Mouse (Mus musculus) intestine, postnatal 0 days (tissue): ENCODE results near the gene Ahnak2. TPM values are rescaled to one million over a fixed set of nuclear protein-coding genes. Genes with fewer than 3 reads are reported as not detected.

Experiments
- ATAC-seq: fragments of 200-750 bp; cut with Nextera tagmentation; 2 replicates; pipeline ENCODE4 v1.8.0; 2017; ENCODE audit warnings: mild to moderate bottlenecking, moderate TSS enrichment, moderate library complexity
- H3K27ac ChIP-seq: fragments of 300-500 bp; sonication (generic); 2 replicates; pipeline ENCODE4 v1.5.1; 2014; ENCODE audit warnings: mild to moderate bottlenecking, low read depth, low read length, moderate library complexity
- H3K27me3 ChIP-seq: fragments of 300-500 bp; sonication (generic); replicated peaks from 2 replicates; pipeline ENCODE4 v1.6.1; 2014; ENCODE audit warnings: low read length, mixed read lengths; ENCODE audit not compliant: control insufficient read depth, insufficient read depth
- H3K36me3 ChIP-seq: fragments of 300-500 bp; sonication (generic); 2 replicates; pipeline ENCODE4 v1.6.1; 2014; ENCODE audit warnings: mild to moderate bottlenecking, moderate library complexity; ENCODE audit not compliant: control insufficient read depth, insufficient read depth
- H3K4me1 ChIP-seq: fragments of 300-500 bp; sonication (generic); replicated peaks from 2 replicates; pipeline ENCODE4 v1.6.1; 2014; ENCODE audit warnings: antibody characterized with exemption, low read length, mixed read lengths; ENCODE audit not compliant: control insufficient read depth, insufficient read depth
- H3K4me2 ChIP-seq: fragments of 300-500 bp; sonication (generic); replicated peaks from 2 replicates; pipeline ENCODE4 v1.6.1; 2014; ENCODE audit warnings: low read depth, mild to moderate bottlenecking, moderate library complexity
- H3K4me3 ChIP-seq: fragments of 300-500 bp; sonication (generic); 2 replicates; pipeline ENCODE4 v1.5.1; 2014; ENCODE audit warnings: low read depth, low read length
- H3K9ac ChIP-seq: fragments of 300-500 bp; sonication (generic); 2 replicates; pipeline ENCODE4 v1.6.1; 2014; ENCODE audit warnings: mild to moderate bottlenecking, low read depth, low read length
- H3K9me3 ChIP-seq: fragments of 300-500 bp; sonication (generic); 2 replicates; pipeline ENCODE4 v1.6.1; 2016; ENCODE audit warnings: mixed run types; ENCODE audit not compliant: control insufficient read depth
- CTCF ChIP-seq: sonication (generic); IDR thresholded peaks from 2 replicates; pipeline ENCODE4 v1.5.1; 2016; ENCODE audit warnings: low read depth, mild to moderate bottlenecking, control low read depth, antibody characterized with exemption, moderate library complexity
- WGBS: fragments of 180-500 bp; shearing (Covaris S2); extraction: QIAGEN DNeasy Blood & Tissue Kit; methylation state at CpG from one replicate; pipeline ENCODE4 v1.1.7; 2014; 5-methylcytosine and 5-hydroxymethylcytosine counted together
- polyA plus RNA-seq: library from polyadenylated mRNA; unstranded; fragments of >200 nt; fragmentation: Nextera tagmentation; extraction: Ambion mirVana; gene quantifications from 2 replicates; pipeline ENCODE4 v1.2.1, GENCODE M21; 2015

Ahnak2 gene
- polyA plus RNA-seq, 1 experiment from 2014 or later = 1.6 TPM

GRCm38 (mm10) chr12:112750976-112751375 is 51.5 kb downstream of the Ahnak2 start:
- Histone ChIP-seq H3K27me3 (no peaks in the 10 kb centered on the region), H3K4me3 (no peak overlapping the region), H3K36me3 (no peaks in the 10 kb centered on the region), H3K27ac (no peak overlapping the region), H3K4me2 (no peak overlapping the region), H3K9ac (no peak overlapping the region), H3K4me1 (0 out of 2 replicates have a peak, but pooled peaks cover 2% of the 10 kb centered on the region), H3K9me3 (no peaks in the 10 kb centered on the region)
- no peak for ATAC-seq
- no peak for TF ChIP-seq CTCF
- WGBS = 88% methylated on average over 12 of the region's 12 CpGs

- TF ChIP-seq CTCF = no peak
- WGBS = 83% methylated on average over 8 of the region's 8 CpGs
- no peak for ATAC-seq
- no peaks in the 10 kb centered on the region for H3K27me3 ChIP-seq
- H3K36me3 ChIP-seq = peaks cover 22% of the 10 kb centered on the region; the same call in 1 of the 2 replicates
- H3K4me2 ChIP-seq = no peak overlapping the region
- H3K9me3 ChIP-seq = no peaks in the 10 kb centered on the region
- H3K4me3 ChIP-seq = no peak overlapping the region
- no peak overlapping the region for H3K27ac ChIP-seq
- no peaks in the 10 kb centered on the region for H3K4me1 ChIP-seq
- no peak overlapping the region for H3K9ac ChIP-seq
Measured at GRCm38 (mm10) chr12:112747606-112747970, 54.9 kb downstream of the Ahnak2 start.

DNA sequence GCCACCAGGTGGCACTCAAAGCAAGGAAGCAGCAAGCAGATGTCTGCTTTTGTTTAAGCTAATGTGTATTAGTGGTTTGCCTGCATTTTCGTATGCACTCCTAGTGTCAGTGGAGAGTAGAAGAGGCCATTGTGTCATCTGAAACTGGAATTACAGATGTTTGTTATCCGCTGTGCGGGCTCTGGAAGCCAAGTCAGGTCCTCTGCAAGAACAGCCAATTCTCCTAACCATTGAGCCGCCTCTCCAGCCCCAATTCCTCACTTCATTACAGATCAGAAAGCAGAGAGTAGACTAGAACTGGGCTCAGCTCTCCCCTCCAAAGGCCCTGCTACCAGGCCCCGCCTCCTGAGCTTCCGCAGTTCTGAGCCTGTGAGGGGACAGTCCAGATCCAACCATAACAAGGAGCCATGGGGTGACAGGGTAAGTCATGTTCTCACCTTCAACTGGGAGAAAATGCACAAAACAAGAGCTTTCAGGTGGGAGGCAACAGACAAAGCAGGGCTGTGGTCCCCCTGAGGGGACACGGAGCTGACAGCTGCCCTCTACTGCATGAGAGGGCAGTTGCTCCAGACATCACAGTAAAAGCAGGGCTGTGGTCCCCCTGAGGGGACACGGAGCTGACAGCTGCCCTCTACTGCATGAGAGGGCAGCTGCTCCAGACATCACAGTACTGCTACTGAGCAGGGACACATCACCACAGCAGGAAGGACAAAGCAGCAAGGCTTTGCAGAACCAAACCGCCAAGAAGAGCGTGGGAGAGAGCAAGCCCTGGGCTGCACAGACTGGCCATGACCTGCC is 55.5 kb downstream of the Ahnak2 start:
- H3K4me1 ChIP-seq = no peaks in the 10 kb centered on the region
- H3K4me3 ChIP-seq = no peak overlapping the region
- 0 out of 2 replicates have a peak overlapping the region, but pooled peaks have one; percentile 2 for H3K4me2 ChIP-seq
- no peaks in the 10 kb centered on the region for H3K9me3 ChIP-seq
- H3K27ac ChIP-seq = no peak overlapping the region
- 34% methylated on average over 10 of the region's 10 CpGs for WGBS
- ATAC-seq = 0 out of 2 replicates have a peak, but pooled peaks have one; percentile 7
- no peaks in the 10 kb centered on the region for H3K27me3 ChIP-seq
- H3K36me3 ChIP-seq = peaks cover 24% of the 10 kb centered on the region; the same call in 1 of the 2 replicates
- peak; percentile 88 for TF ChIP-seq CTCF
- H3K9ac ChIP-seq = no peak overlapping the region

- WGBS = 80% methylated on average over 4 of the region's 4 CpGs
- no peaks in the 10 kb centered on the region for H3K4me1 ChIP-seq
- no peak overlapping the region for H3K27ac ChIP-seq
- H3K4me3 ChIP-seq = no peak overlapping the region
- TF ChIP-seq CTCF = no peak
- no peaks in the 10 kb centered on the region for H3K9me3 ChIP-seq
- no peaks in the 10 kb centered on the region for H3K27me3 ChIP-seq
- H3K36me3 ChIP-seq = peaks cover 24% of the 10 kb centered on the region; the same call in 1 of the 2 replicates
- no peak overlapping the region for H3K4me2 ChIP-seq
- H3K9ac ChIP-seq = no peak overlapping the region
- ATAC-seq = 0 out of 2 replicates have a peak, but pooled peaks have one; percentile 11
Measured at GRCm38 (mm10) chr12:112746461-112746807, 56.0 kb downstream of the Ahnak2 start.

GRCm38 (mm10) chr12:112745716-112746115 is 56.7 kb downstream of the Ahnak2 start:
- H3K36me3 ChIP-seq = peaks cover 27% of the 10 kb centered on the region; the same call in 1 of the 2 replicates
- 80% methylated on average over 10 of the region's 10 CpGs for WGBS

DNA sequence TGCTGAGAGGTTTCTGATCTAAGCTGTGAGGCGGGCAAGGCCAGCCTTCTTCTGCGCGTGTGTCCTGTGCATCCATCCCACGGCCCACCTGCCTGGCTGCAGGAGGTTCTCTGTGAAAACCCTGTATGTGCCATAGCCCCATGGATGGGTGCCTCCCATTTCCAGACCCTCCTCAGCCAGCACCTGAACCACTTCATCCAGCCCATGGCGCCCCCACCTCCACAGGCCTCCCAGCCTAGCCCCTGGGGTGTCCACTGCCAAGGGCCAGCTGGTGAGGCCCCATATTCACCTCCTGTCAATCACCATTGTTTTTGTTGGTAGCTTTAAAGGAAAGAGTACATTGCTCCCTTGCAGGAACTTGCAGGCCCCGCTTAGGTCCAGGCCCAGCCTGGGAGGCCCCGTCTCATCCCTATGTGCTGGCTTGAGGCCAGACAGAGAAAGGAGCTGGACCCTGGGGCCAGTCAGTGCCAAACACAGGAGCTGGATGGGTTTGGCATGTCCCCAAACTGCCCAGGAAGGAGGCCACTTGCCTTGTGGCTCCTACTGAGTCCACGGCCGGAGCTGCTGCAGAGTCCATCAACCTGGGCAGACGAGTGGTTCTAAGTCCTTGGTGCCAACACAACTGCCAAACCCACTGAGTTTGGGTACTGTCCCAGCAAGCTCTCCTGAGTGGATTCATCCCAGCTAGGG is 57.4 kb downstream of the Ahnak2 start:
- Histone ChIP-seq H3K27ac (no peak overlapping the region), H3K4me2 (no peak overlapping the region), H3K36me3 (peaks cover 30% of the 10 kb centered on the region; the same call in 1 of the 2 replicates), H3K9ac (no peak overlapping the region), H3K9me3 (no peaks in the 10 kb centered on the region), H3K27me3 (no peaks in the 10 kb centered on the region), H3K4me1 (no peaks in the 10 kb centered on the region), H3K4me3 (no peak overlapping the region)
- no peak for TF ChIP-seq CTCF
- no peak for ATAC-seq
- WGBS = 89% methylated on average over 10 of the region's 10 CpGs

More at GRCm38 (mm10) chr12:112745716-112746115, 56.7 kb downstream of the Ahnak2 start:
- Histone ChIP-seq H3K4me2 (no peak overlapping the region), H3K27me3 (no peaks in the 10 kb centered on the region), H3K4me1 (no peaks in the 10 kb centered on the region), H3K9ac (no peak overlapping the region), H3K27ac (no peak overlapping the region), H3K9me3 (no peaks in the 10 kb centered on the region), H3K4me3 (no peak overlapping the region)
- ATAC-seq = no peak
- no peak for TF ChIP-seq CTCF
